Mouse (Mus musculus) kidney, adult 2 months (tissue): ENCODE measurements around the gene Unk. TPM values are rescaled to one million over a fixed set of nuclear protein-coding genes. Genes with fewer than 3 reads are reported as not detected.
A peak's percentile ranks its signal among the peaks of the same experiment; 100 is the strongest.

Experiments used
- DNase-seq: peaks from one replicate; pipeline ENCODE4 v3.0.0; 2021
- H3K27ac ChIP-seq: fragments of 200-500 bp; 2 replicates; pipeline ENCODE4 v1.5.1; 2012; ENCODE audit warnings: low read depth, low read length, control low read depth, inconsistent platforms; ENCODE audit not compliant: insufficient read depth
- H3K27me3 ChIP-seq: fragments of 200-500 bp; replicated peaks from 2 replicates; pipeline ENCODE4 v1.6.1; 2012; ENCODE audit warnings: mild to moderate bottlenecking, moderate library complexity, low read length, inconsistent platforms; ENCODE audit not compliant: control insufficient read depth, insufficient read depth
- H3K36me3 ChIP-seq: fragments of 200-500 bp; 2 replicates; pipeline ENCODE4 v1.6.1; 2012; ENCODE audit warnings: mild to moderate bottlenecking, moderate library complexity, low read length, inconsistent platforms; ENCODE audit not compliant: control insufficient read depth, insufficient read depth
- H3K4me1 ChIP-seq: fragments of 200-500 bp; 2 replicates; pipeline ENCODE4 v1.6.1; 2011; ENCODE audit warnings: low read length; ENCODE audit not compliant: control insufficient read depth, insufficient read depth
- H3K4me3 ChIP-seq: fragments of 200-500 bp; 2 replicates; pipeline ENCODE4 v1.5.1; 2011; ENCODE audit warnings: mild to moderate bottlenecking, low read depth, low read length, control low read depth; ENCODE audit not compliant: insufficient read depth
- CTCF ChIP-seq: fragments of 200-500 bp; conservative IDR thresholded peaks from 2 replicates; pipeline ENCODE4 v1.5.1; 2011; ENCODE audit warnings: low read depth, mild to moderate bottlenecking, control low read depth, low read length, moderate library complexity, mixed read lengths; ENCODE audit not compliant: insufficient read depth, insufficient read length
- POLR2A ChIP-seq: fragments of 200-500 bp; IDR thresholded peaks from one replicate; pipeline ENCODE4 v1.6.1; 2011; ENCODE audit warnings: low read depth, low read length, control low read depth
- WGBS: fragments of 180-500 bp; shearing (Covaris S2); methylation state at CpG from one replicate; pipeline ENCODE4 v1.1.7; 2018; 5-methylcytosine and 5-hydroxymethylcytosine counted together
- polyA plus RNA-seq: library from polyadenylated mRNA; depleted of rRNA; stranded (reverse); fragments of >200 nt; gene quantifications from 2 replicates; pipeline ENCODE4 v1.2.3, GENCODE M21; 2012

Gene Unk
- polyA plus RNA-seq, 1 experiment = 22.1 TPM

DNA sequence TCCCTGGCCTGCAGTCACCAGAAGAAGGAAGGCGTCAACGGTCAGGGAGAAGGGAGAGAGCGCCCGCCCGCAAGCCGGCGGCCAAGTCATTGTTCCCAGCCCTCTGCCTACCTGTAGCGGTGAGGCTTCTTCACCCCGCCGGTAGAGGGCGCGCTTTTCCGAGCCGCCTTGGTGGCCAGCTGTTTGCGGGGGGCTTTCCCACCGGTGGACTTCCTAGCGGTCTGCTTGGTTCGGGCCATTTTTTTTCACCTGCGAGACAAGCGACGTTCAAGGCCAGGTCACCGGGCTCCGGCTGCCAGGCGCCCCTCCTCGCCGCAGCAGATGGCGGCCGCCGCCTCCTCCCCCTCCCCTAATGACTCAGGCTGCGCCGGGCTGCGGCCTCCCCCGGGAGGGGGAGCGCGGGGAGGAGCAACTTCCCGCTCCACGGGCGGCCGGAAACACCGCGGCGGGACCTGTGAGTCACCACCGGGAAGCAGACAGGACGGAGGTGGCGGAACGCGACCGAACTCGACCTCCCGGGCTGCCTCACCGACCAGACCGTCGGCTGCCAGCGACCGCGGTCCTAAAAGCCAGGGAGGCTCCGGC, 6.3 kb upstream of the Unk start:
- TF ChIP-seq POLR2A (no peak), CTCF (peak; percentile 57)

DNA sequence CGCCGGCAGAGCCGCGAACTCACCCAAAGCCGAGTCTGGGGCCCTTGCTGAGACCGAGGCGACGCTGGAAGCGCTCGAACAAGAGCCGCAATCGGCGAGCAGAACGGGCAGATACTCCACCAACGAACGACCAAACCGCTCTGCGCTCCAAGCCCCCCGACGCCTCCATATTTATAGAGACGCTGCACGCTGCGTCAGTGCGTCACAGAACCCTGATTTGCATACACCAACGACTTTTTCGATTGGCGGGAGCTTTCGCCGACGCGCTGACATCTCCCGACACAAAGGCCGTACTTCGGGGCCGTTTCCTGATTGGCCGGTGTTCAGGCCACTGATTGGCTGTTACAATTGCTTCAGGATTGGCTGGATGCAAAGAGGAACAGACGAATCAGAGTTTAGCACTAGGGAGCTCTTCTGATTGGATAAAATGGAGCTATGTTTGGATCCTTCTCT, 5.7 kb upstream of the Unk start:
- peak; percentile 99 for DNase-seq
- H3K4me1 ChIP-seq = no peaks in the 10 kb centered on the region; the same call in 1 of the 2 replicates
- WGBS = under 1% methylated on average over 37 of the region's 37 CpGs
- peak overlapping the region; percentile 73 for H3K4me3 ChIP-seq
- TF ChIP-seq CTCF (no peak), POLR2A (peak; percentile 100)
- H3K27ac ChIP-seq = peak overlapping the region; percentile 92
- H3K27me3 ChIP-seq = no peaks in the 10 kb centered on the region
- H3K36me3 ChIP-seq = peaks cover 5% of the 10 kb centered on the region; the same call in 1 of the 2 replicates

More for the DNA sequence above, 6.3 kb upstream of the Unk start:
- H3K4me1 ChIP-seq = no peaks in the 10 kb centered on the region
- H3K4me3 ChIP-seq = peak overlapping the region; percentile 73
- peak; percentile 81 for DNase-seq
- H3K27me3 ChIP-seq = no peaks in the 10 kb centered on the region
- H3K27ac ChIP-seq = peak overlapping the region; percentile 92
- H3K36me3 ChIP-seq = peaks cover 5% of the 10 kb centered on the region; the same call in 1 of the 2 replicates
- WGBS = under 1% methylated on average over 57 of the region's 57 CpGs

DNA sequence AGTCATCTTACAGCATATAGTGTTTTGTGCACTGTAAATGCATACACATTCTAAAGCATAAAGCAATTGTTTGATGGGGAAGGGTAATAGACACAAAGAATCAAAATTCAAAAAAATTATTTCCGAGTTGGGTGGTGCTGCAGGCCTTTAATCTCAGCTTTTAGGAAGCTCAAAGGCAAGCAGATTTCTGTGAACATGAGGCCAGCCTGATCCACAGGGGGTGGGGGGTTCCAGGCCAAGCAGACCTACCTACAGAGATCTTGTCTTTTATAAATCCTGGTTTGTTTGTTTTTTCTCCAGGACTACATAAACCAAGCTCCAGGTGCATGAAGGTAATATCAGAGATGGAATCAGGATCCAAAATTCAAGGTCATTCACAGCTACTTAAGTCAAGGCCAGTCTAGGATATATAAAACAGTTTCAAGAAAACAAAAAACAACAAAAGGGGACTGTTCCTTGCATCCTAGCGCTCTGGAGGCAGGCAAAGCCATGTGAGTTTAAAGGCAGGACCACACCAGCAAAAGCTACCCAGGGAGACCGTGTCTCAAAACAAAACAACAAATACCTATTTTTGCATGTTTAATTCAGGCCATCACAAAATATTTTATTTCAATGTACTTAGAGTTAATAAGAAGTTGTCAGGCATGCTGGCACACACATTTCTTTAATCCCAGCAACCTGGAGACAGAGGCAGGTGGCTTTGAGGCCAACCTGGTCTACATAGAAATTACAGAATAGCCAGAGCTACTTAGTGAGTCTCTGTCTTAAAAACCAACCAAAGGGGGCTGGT, 4.9 kb upstream of the Unk start:
- DNase-seq = no peak
- Histone ChIP-seq H3K4me1 (no peaks in the 10 kb centered on the region; the same call in 1 of the 2 replicates), H3K36me3 (peaks cover 5% of the 10 kb centered on the region; the same call in 1 of the 2 replicates), H3K27me3 (no peaks in the 10 kb centered on the region), H3K4me3 (no peak overlapping the region), H3K27ac (no peak overlapping the region)
- 94% methylated on average over 3 of the region's 3 CpGs for WGBS
- no peak for TF ChIP-seq POLR2A
- no peak for TF ChIP-seq CTCF

DNA sequence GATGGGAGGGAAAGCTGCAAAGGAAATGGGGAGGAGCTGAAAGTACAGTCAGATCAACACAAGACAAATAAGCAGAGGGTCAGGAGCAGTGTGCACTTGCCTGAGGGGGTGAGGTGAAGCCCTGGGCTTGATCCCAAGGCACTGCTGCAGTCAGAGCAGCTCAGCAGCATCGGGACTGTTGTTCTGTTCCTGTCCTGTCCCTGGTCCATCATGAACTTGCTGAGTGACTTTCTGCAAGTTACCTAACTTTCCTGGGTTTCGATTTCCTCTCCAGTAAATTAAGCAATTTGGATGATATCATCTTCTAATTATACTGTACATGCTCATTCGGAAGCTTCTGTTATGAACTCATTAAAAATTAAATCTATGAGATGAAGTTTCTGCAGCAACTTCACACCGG, 2.4 kb upstream of the Unk start, which contains the start of gene H3f3b:
Gene H3f3b (minus strand): TSS at position 207 of the 400 bp plus-strand sequence.
- DNase-seq = peak; percentile 30
- H3K4me3 ChIP-seq = no peak within 1 kb of the TSS; the same call in 1 of the 2 replicates
- 63% methylated on average over 4 of the region's 4 CpGs for WGBS
- H3K27me3 ChIP-seq = no peaks in the 10 kb centered on the region
- peak within 1 kb of the TSS; percentile 60 for H3K27ac ChIP-seq
- H3K36me3 ChIP-seq = peaks cover 3% of the 10 kb centered on the region; the same call in 1 of the 2 replicates
- no peak for TF ChIP-seq POLR2A
- no peak for TF ChIP-seq CTCF
- H3K4me1 ChIP-seq = peaks cover 8% of the 10 kb centered on the region; the same call in 1 of the 2 replicates

DNA sequence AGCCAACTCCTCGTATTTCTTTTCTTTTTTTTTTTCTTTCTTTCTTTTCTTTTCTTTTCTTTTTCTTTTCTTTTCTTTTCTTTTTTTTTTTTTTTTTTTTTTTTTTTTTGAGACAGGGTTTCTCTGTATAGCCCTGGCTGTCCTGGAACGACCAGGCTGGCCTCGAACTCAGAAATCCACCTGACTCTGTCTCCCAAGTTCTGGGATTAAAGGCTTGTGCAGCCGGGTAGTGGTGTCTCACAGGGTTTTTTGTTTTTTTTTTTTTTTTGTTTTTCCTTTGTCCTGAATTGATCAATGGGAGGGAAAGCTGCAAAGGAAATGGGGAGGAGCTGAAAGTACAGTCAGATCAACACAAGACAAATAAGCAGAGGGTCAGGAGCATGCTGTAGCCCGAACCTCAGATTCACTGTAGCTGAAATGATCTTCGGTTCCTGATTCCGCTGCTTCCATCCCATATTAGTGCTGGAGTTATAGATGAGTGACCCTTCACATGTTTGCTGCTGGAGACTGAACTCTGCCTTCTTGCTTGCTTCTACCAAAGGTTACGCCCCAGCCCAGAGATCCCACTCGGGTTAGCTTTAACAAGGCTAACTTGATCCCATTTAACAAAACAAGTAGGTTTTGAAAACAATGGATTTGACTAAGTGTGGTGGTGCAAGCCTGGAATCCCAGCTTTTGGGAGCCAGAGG, 1.8 kb upstream of the Unk start:
- Histone ChIP-seq H3K27ac (no peak overlapping the region), H3K4me1 (peaks cover 8% of the 10 kb centered on the region; the same call in 1 of the 2 replicates), H3K36me3 (peaks cover 2% of the 10 kb centered on the region; the same call in 1 of the 2 replicates), H3K4me3 (no peak overlapping the region), H3K27me3 (no peaks in the 10 kb centered on the region)
- 75% methylated on average over 9 of the region's 9 CpGs for WGBS
- no peak for DNase-seq
- TF ChIP-seq CTCF = no peak

DNA sequence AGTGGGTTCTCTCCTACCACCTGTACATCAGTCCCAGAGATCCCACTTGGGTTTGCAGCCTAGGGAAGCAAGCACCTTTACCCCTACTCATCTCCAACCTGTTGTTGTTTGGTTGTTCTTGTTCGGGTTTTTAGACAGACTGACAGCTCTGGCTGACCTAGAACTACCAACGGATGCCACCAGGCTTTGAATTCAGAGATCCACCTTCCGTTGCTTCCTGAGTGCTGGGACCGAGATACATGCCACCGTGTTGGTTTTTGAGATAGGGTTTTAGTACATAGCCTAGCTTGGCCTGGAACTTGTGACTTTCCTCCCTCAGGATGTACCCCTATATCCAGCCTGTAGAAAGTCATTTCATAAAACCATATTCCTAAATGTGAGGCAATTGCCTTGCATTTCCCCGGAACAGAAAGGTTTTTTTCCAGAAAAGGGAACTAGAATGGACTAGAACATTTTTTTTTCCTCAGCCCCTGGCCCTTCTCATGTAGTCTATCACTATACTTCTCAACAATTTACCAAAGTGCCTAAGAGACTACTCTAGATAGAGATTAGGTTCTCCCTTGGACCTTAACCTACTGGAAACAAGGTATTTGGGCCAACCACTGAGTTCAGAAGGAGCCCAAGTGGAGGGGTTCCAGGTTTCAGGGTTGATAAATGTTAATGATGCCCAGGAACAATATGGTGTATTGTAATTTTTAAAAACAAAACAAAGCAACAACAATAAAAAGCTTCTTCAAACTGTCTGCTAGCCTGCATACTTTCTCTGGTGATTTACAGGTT, 846 bp upstream of the Unk start:
- 85% methylated on average over 6 of the region's 6 CpGs for WGBS
- peaks cover 8% of the 10 kb centered on the region; the same call in 1 of the 2 replicates for H3K4me1 ChIP-seq
- no peak for DNase-seq
- H3K27me3 ChIP-seq = no peaks in the 10 kb centered on the region
- TF ChIP-seq CTCF (no peak), POLR2A (no peak)
- H3K36me3 ChIP-seq = no peaks in the 10 kb centered on the region
- peak overlapping the region; percentile 60 for H3K4me3 ChIP-seq
- H3K27ac ChIP-seq = peak overlapping the region; percentile 87
